Mouse (Mus musculus) forebrain, embryonic 14.5 days (tissue): Measurements from ENCODE around the gene Btbd35f11. TPM values are rescaled to one million over a fixed set of nuclear protein-coding genes. Genes with fewer than 3 reads are reported as not detected.
"Not testable (repeated sequence)": the region's sequence is repeated elsewhere in the genome, so short reads cannot be mapped to it uniquely, and the experiment has no call there.

Source experiments
- ATAC-seq: fragments of 200-750 bp; cut with Nextera tagmentation; 2 replicates; pipeline ENCODE4 v1.8.0; 2017; ENCODE audit warnings: mild to moderate bottlenecking, moderate library complexity
- DNase-seq: peaks from one replicate; pipeline ENCODE4 v3.0.0-alpha.2; 2015; ENCODE audit warnings: low spot score
- H3K27ac ChIP-seq: fragments of 300-500 bp; sonication (generic); 2 replicates; pipeline ENCODE4 v1.5.1; 2014; ENCODE audit warnings: low read depth, mild to moderate bottlenecking, control low read depth, low read length, moderate library complexity
- H3K27me3 ChIP-seq: fragments of 300-500 bp; sonication (generic); replicated peaks from 2 replicates; pipeline ENCODE4 v1.6.1; 2014; ENCODE audit warnings: low read length, control low read depth, mixed read lengths; ENCODE audit not compliant: control insufficient read depth, insufficient read depth
- H3K36me3 ChIP-seq: fragments of 300-500 bp; sonication (generic); 2 replicates; pipeline ENCODE4 v1.6.1; 2014; ENCODE audit warnings: low read length, control low read depth; ENCODE audit not compliant: control insufficient read depth, insufficient read depth
- H3K4me1 ChIP-seq: fragments of 300-500 bp; sonication (generic); 2 replicates; pipeline ENCODE4 v1.6.1; 2014; ENCODE audit warnings: antibody characterized with exemption, low read length, control low read depth; ENCODE audit not compliant: control insufficient read depth, insufficient read depth
- H3K4me2 ChIP-seq: fragments of 300-500 bp; sonication (generic); 2 replicates; pipeline ENCODE4 v1.6.1; 2014; ENCODE audit warnings: mild to moderate bottlenecking, control low read depth, low read length
- H3K4me3 ChIP-seq: fragments of 300-500 bp; sonication (generic); 2 replicates; pipeline ENCODE4 v1.5.1; 2014; ENCODE audit warnings: low read depth, low read length, control low read depth
- H3K9ac ChIP-seq: fragments of 300-500 bp; sonication (generic); 2 replicates; pipeline ENCODE4 v1.6.1; 2014; ENCODE audit warnings: mild to moderate bottlenecking, low read length, control low read depth, moderate library complexity
- H3K9me3 ChIP-seq: fragments of 300-500 bp; sonication (generic); replicated peaks from 2 replicates; pipeline ENCODE4 v1.6.1; 2016; ENCODE audit warnings: low read length, control low read depth, mixed read lengths; ENCODE audit not compliant: control insufficient read depth
- WGBS: fragments of 180-500 bp; shearing (Covaris S2); extraction: QIAGEN DNeasy Blood & Tissue Kit; methylation state at CpG from one replicate; pipeline ENCODE4 v1.1.7; 2014; 5-methylcytosine and 5-hydroxymethylcytosine counted together
- polyA plus RNA-seq: library from polyadenylated mRNA; unstranded; fragments of >200 nt; fragmentation: Nextera tagmentation; extraction: Ambion mirVana; gene quantifications from 2 replicates; pipeline ENCODE4 v1.2.1, GENCODE M21; 2014

Gene Btbd35f11
- not detected in 2 replicates for polyA plus RNA-seq

DNA sequence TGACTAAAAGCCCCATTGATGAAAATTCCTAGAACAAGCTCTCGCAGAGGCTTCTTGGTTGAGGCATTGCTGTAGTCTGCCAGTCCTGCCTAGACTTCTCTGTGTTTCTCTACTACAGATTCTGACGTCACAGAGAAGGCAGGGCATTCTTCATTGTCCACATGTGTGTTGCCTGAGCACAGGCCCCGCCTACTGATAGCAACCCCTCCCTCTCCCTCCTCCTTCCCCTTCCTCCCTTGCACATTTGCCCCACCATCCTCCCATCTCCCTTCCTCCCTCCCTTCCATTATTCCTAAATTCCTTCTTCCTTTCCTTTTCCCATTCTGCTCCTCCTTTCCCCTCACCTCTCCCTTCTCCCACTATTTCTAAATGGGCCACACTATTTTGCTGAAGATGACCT, at the start of gene Btbd35f11:
Gene Btbd35f11 (minus strand): TSS at position 101 of the 400 bp plus-strand sequence.
- WGBS: 33% methylated on average over 1 of the region's 3 CpGs
- H3K27ac ChIP-seq, H3K9me3 ChIP-seq, H3K4me1 ChIP-seq, H3K4me2 ChIP-seq, H3K27me3 ChIP-seq, H3K4me3 ChIP-seq, DNase-seq, H3K9ac ChIP-seq, H3K36me3 ChIP-seq, ATAC-seq: not testable (repeated sequence)

DNA sequence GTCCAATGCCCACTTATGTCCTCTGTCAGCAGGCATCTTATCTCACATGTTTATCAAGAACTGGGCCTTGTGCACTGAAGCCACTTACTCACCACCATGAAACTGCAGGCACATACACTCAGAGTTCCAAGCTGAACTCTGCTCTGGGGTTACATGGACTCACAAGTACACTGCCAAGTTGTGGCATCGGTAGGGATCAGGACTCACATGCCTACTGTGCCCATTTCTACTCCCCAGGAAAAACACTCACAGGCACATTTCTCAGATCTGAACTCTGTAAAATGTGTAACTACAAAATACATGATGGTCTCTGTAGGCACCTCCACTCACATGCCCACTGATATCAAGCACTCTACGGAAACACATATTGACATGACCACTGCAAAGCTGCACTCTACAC, 33.5 kb downstream of the Btbd35f11 start:
- WGBS: 100% methylated on average over 1 of the region's 2 CpGs
- ATAC-seq, H3K27ac ChIP-seq, H3K4me1 ChIP-seq, DNase-seq, H3K36me3 ChIP-seq, H3K4me2 ChIP-seq, H3K9me3 ChIP-seq, H3K9ac ChIP-seq, H3K4me3 ChIP-seq, H3K27me3 ChIP-seq: not testable (repeated sequence)

Other genes with a start within 250 kb of the Btbd35f11 start
- not detected in 2 replicates for gene Btbd35f24, start 247.9 kb downstream of the Btbd35f11 start, polyA plus RNA-seq